Mouse (Mus musculus) MEL (cell line): ENCODE measurements around the gene Yipf3. TPM values are rescaled to one million over a fixed set of nuclear protein-coding genes. Genes with fewer than 3 reads are reported as not detected.

Experiments used
- DNase-seq: peaks from one replicate; pipeline ENCODE4 v3.0.0; 2011; ENCODE audit warnings: low read depth, low spot score
- H3K27ac ChIP-seq: 2 replicates; pipeline ENCODE4 v1.5.1; 2012; ENCODE audit warnings: low read depth, mild to moderate bottlenecking, control low read depth, low read length, moderate library complexity; ENCODE audit not compliant: control insufficient read depth
- H3K27me3 ChIP-seq, 2 experiments: fragments of 150-350 bp in 1 of 2; sonication (generic) in 1 of 2; 2 replicates each; pipeline ENCODE4 v1.6.1; 2012; ENCODE audit warnings: low read length in 2 of 2, mild to moderate bottlenecking in 2 of 2, improper control_type of control experiment in 1 of 2, moderate library complexity in 1 of 2; ENCODE audit not compliant: insufficient read depth in 2 of 2, control insufficient read depth in 1 of 2
- H3K36me3 ChIP-seq, 2 experiments: 2 replicates each; pipeline ENCODE4 v1.6.1; 2012 to 2014; ENCODE audit warnings: low read length in 2 of 2, improper control_type of control experiment in 1 of 2, inconsistent platforms in 1 of 2, mild to moderate bottlenecking in 1 of 2; ENCODE audit not compliant: insufficient read depth in 2 of 2, control insufficient read depth in 1 of 2
- H3K4me1 ChIP-seq, 2 experiments: fragments of 150-350 bp in 1 of 2; sonication (generic) in 1 of 2; 2 replicates each; pipeline ENCODE4 v1.6.1; 2012; ENCODE audit warnings: low read length in 2 of 2, improper control_type of control experiment in 1 of 2, mild to moderate bottlenecking in 1 of 2; ENCODE audit not compliant: insufficient read depth in 2 of 2, control insufficient read depth in 1 of 2
- H3K4me3 ChIP-seq, 2 experiments: fragments of 150-350 bp in 1 of 2; sonication (generic) in 1 of 2; 2 replicates each; pipeline ENCODE4 v1.5.1; 2012; ENCODE audit warnings: low read depth in 2 of 2, low read length in 2 of 2, mild to moderate bottlenecking in 2 of 2, moderate library complexity in 2 of 2, control low read depth in 1 of 2, improper control_type of control experiment in 1 of 2; ENCODE audit not compliant: control insufficient read depth in 1 of 2, insufficient read depth in 1 of 2
- H3K79me2 ChIP-seq: 2 replicates; pipeline ENCODE4 v1.6.1; 2012; ENCODE audit warnings: mild to moderate bottlenecking, low read length, moderate library complexity; ENCODE audit not compliant: control insufficient read depth, poor library complexity, insufficient read depth
- H3K9ac ChIP-seq: 2 replicates; pipeline ENCODE4 v1.6.1; 2012; ENCODE audit warnings: low read depth, mild to moderate bottlenecking, control low read depth, low read length, moderate library complexity; ENCODE audit not compliant: control insufficient read depth, poor library complexity, severe bottlenecking
- H3K9me3 ChIP-seq: fragments of 150-350 bp; sonication (generic); replicated peaks from 2 replicates; pipeline ENCODE4 v1.6.1; 2012; ENCODE audit warnings: mild to moderate bottlenecking, low read length, improper control_type of control experiment, moderate library complexity; ENCODE audit not compliant: insufficient read depth
- BHLHE40 ChIP-seq: IDR thresholded peaks from 2 replicates; pipeline ENCODE4 v1.6.1; 2012; ENCODE audit warnings: low read depth, mild to moderate bottlenecking, inconsistent platforms, low read length, improper control_type of control experiment, borderline replicate concordance
- CHD1 ChIP-seq: IDR thresholded peaks from 2 replicates; pipeline ENCODE4 v1.6.1; 2012; ENCODE audit warnings: low read depth, mild to moderate bottlenecking, inconsistent platforms, low read length, improper control_type of control experiment
- CHD2 ChIP-seq: IDR thresholded peaks from 2 replicates; pipeline ENCODE4 v1.6.1; 2011; ENCODE audit warnings: low read length, improper control_type of control experiment
- E2F4 ChIP-seq: IDR thresholded peaks from 2 replicates; pipeline ENCODE4 v1.6.1; 2011; ENCODE audit warnings: low read depth, low read length, improper control_type of control experiment, borderline replicate concordance
- ELF1 ChIP-seq: IDR thresholded peaks from 2 replicates; pipeline ENCODE4 v1.6.1; 2014; ENCODE audit warnings: low read depth, mild to moderate bottlenecking, inconsistent platforms, low read length, improper control_type of control experiment, moderate library complexity
- EP300 ChIP-seq, 2 experiments: IDR thresholded peaks; 2 replicates each; pipeline ENCODE4 v1.6.1; 2011; ENCODE audit warnings: improper control_type of control experiment in 2 of 2, low read length in 2 of 2, low read depth in 1 of 2, mild to moderate bottlenecking in 1 of 2
- ETS1 ChIP-seq: IDR thresholded peaks from 2 replicates; pipeline ENCODE4 v1.6.1; 2012; ENCODE audit warnings: low read depth, mild to moderate bottlenecking, inconsistent platforms, low read length, improper control_type of control experiment, moderate library complexity
- GATA1 ChIP-seq: IDR thresholded peaks from 2 replicates; pipeline ENCODE4 v1.6.1; 2011; ENCODE audit warnings: low read depth, low read length, improper control_type of control experiment
- HCFC1 ChIP-seq: IDR thresholded peaks from 2 replicates; pipeline ENCODE4 v1.6.1; 2012; ENCODE audit warnings: low read depth, mild to moderate bottlenecking, inconsistent platforms, low read length, improper control_type of control experiment, moderate library complexity
- MAX ChIP-seq: IDR thresholded peaks from 2 replicates; pipeline ENCODE4 v1.6.1; 2011; ENCODE audit warnings: low read length, improper control_type of control experiment
- MAZ ChIP-seq: IDR thresholded peaks from 2 replicates; pipeline ENCODE4 v1.6.1; 2012; ENCODE audit warnings: low read depth, mild to moderate bottlenecking, inconsistent platforms, low read length, improper control_type of control experiment
- MXI1 ChIP-seq: IDR thresholded peaks from 2 replicates; pipeline ENCODE4 v1.6.1; 2011; ENCODE audit warnings: mild to moderate bottlenecking, low read depth, low read length, improper control_type of control experiment
- MYB ChIP-seq: IDR thresholded peaks from 2 replicates; pipeline ENCODE4 v1.6.1; 2011; ENCODE audit warnings: mild to moderate bottlenecking, low read depth, low read length, improper control_type of control experiment
- MYC ChIP-seq: IDR thresholded peaks from 2 replicates; pipeline ENCODE4 v1.6.1; 2011; ENCODE audit warnings: low read depth, mild to moderate bottlenecking, low read length, improper control_type of control experiment, moderate library complexity
- NELFE ChIP-seq: IDR thresholded peaks from 2 replicates; pipeline ENCODE4 v1.6.1; 2011; ENCODE audit warnings: low read depth, low read length, improper control_type of control experiment
- NRF1 ChIP-seq: IDR thresholded peaks from 2 replicates; pipeline ENCODE4 v1.6.1; 2014; ENCODE audit warnings: low read depth, mild to moderate bottlenecking, inconsistent platforms, low read length, improper control_type of control experiment, moderate library complexity; ENCODE audit not compliant: poor library complexity, insufficient read depth, severe bottlenecking
- POLR2A ChIP-seq, 2 experiments: IDR thresholded peaks; 2 replicates each; pipeline ENCODE4 v1.6.1; 2011 to 2012; ENCODE audit warnings: low read length in 2 of 2, mild to moderate bottlenecking in 2 of 2, control low read depth in 1 of 2, improper control_type of control experiment in 1 of 2, low read depth in 1 of 2, moderate library complexity in 1 of 2; ENCODE audit not compliant: control insufficient read depth in 1 of 2, insufficient read depth in 1 of 2, poor library complexity in 1 of 2
- POLR2AphosphoS2 ChIP-seq: IDR thresholded peaks from 2 replicates; pipeline ENCODE4 v1.6.1; 2011; ENCODE audit warnings: low read length, improper control_type of control experiment
- RCOR1 ChIP-seq: IDR thresholded peaks from 2 replicates; pipeline ENCODE4 v1.6.1; 2012; ENCODE audit warnings: low read depth, mild to moderate bottlenecking, inconsistent platforms, low read length, improper control_type of control experiment
- SIN3A ChIP-seq: IDR thresholded peaks from 2 replicates; pipeline ENCODE4 v1.6.1; 2012; ENCODE audit warnings: low read length, improper control_type of control experiment, inconsistent platforms
- TAL1 ChIP-seq: IDR thresholded peaks from 2 replicates; pipeline ENCODE4 v1.6.1; 2012; ENCODE audit warnings: mild to moderate bottlenecking, inconsistent platforms, low read length, moderate library complexity, mixed read lengths
- TBP ChIP-seq: IDR thresholded peaks from 2 replicates; pipeline ENCODE4 v1.8.0; 2011; ENCODE audit warnings: low read depth, low read length, improper control_type of control experiment
- TCF12 ChIP-seq: IDR thresholded peaks from 2 replicates; pipeline ENCODE4 v1.6.1; 2014; ENCODE audit warnings: low read depth, mild to moderate bottlenecking, inconsistent platforms, low read length, improper control_type of control experiment, moderate library complexity
- UBTF ChIP-seq: IDR thresholded peaks from 2 replicates; pipeline ENCODE4 v1.6.1; 2012; ENCODE audit warnings: low read depth, mild to moderate bottlenecking, inconsistent platforms, low read length, improper control_type of control experiment, moderate library complexity, borderline replicate concordance; ENCODE audit not compliant: insufficient read depth
- ZC3H11A ChIP-seq: IDR thresholded peaks from 2 replicates; pipeline ENCODE4 v1.6.1; 2012; ENCODE audit warnings: low read depth, mild to moderate bottlenecking, inconsistent platforms, low read length, improper control_type of control experiment
- ZMIZ1 ChIP-seq: IDR thresholded peaks from 2 replicates; pipeline ENCODE4 v1.6.1; 2012; ENCODE audit warnings: low read depth, mild to moderate bottlenecking, inconsistent platforms, low read length, improper control_type of control experiment, moderate library complexity
- ZNF384 ChIP-seq: IDR thresholded peaks from 2 replicates; pipeline ENCODE4 v1.6.1; 2012; ENCODE audit warnings: low read depth, mild to moderate bottlenecking, inconsistent platforms, low read length, improper control_type of control experiment
- polyA plus RNA-seq, 2 experiments: library from polyadenylated mRNA; stranded (reverse) in 1 of 2; unstranded in 1 of 2; fragments of >175 nt in 1 of 2; fragments of >200 nt in 1 of 2; gene quantifications; 2 replicates each; pipeline versions ENCODE4 v1.2.1 to v1.2.4; 2012; ENCODE audit warnings: low replicate concordance in 2 of 2, low read depth in 1 of 2; ENCODE audit not compliant: insufficient read length in 2 of 2, insufficient read depth in 1 of 2, missing spikeins in 1 of 2
- total RNA-seq: library from RNA; depleted of rRNA; stranded (reverse); fragments of 300-350 nt; gene quantifications from 2 replicates; pipeline ENCODE4 v1.2.3, GENCODE M21; 2012

Gene Yipf3
- total and polyA plus RNA-seq, 3 experiments, result 18.9 to 86.5 TPM; not detected in 1

DNA sequence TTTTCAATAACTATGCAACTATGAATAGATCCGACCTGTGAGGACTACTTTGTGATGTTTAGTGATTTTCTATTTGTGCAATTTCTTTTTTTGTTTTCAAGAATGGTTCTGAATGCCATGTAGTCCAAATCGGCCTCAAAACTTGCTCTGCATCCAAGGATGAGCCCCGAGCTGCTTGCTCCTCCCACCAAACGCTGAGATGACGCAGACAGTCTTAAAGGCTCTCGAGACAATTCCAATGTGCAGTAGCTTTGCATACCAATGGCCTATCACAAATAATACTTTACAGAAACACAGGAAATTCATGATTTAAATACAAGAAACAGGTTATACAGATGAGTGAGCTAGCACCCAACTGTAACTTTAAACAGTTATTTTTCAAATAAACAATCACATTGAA lies 46.7 kb upstream of the Yipf3 start:
- TF ChIP-seq TBP, result 0 out of 2 replicates have a peak, but pooled peaks have one; percentile 48
- TF ChIP-seq ELF1, result no peak
- TF ChIP-seq POLR2A (IDR thresholded peaks at IDR 0.05; ENCODE audit: control insufficient read depth in 1 of 2, insufficient read depth in 1 of 2, low read depth in 1 of 2, low read length in 2 of 2, poor library complexity in 1 of 2), result 0 out of 4 replicates have a peak, but pooled peaks of 1 of the 2 experiments have one; percentile 19
- Histone ChIP-seq H3K79me2 (peaks cover 45% of the 10 kb centered on the region), H3K27me3 (no peaks in the 10 kb centered on the region), H3K4me1 (peaks cover 7 to 8% of the 10 kb centered on the region in 2 experiments; a peak in 3 of 4 replicates), H3K9me3 (no peaks in the 10 kb centered on the region), H3K9ac (peak overlapping the region; percentile 78), H3K27ac (no peak overlapping the region), H3K36me3 (peaks cover 9 to 19% of the 10 kb centered on the region in 2 experiments), H3K4me3 (peak overlapping the region; percentile 21 to 71; a peak in 3 of 4 replicates)
- peak; percentile 77 for DNase-seq

DNA sequence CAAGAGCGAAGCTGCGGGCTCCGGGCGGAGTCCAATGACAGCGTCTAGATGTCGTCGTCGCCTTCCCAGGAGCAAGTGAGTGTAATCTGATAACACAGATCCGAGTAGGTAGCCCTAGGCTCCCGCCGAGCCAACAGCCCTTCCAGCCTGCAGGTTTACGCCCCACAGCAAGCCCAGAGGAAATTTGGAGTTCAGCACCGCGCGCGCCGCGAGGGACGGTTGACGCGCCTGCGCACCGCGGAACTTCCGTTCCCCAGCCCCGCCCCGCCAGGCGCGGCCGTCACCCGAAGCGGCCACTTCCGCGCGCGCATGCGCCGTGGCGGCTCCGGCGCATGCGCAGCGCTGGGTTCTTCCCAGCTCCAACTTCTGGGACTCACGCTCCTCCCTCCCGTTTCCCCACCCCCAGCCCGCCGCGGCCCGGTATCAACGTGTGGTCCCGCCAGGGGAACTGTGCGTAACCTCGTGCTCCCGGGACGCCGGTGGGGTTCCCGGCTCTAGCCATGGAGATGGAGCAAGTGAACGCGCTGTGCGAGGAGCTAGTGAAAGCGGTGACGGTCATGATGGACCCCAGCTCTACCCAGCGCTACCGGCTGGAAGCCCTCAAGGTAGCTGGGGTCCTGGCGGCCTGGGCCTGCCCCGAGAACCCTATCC lies 45.3 kb upstream of the Yipf3 start, which contains the start of the genes Polh and Xpo5:
Polh (minus strand) TSS at position 225 of the 651 bp plus-strand sequence.
Xpo5 (plus strand) TSS at position 362 of the 651 bp plus-strand sequence.
- no peaks in the 10 kb centered on the region for H3K9me3 ChIP-seq
- H3K4me1 ChIP-seq, result peaks cover 7 to 8% of the 10 kb centered on the region in 2 experiments; a peak in 3 of 4 replicates
- peak within 1 kb of the TSS; percentile 71 to 97 for H3K4me3 ChIP-seq
- no peaks in the 10 kb centered on the region for H3K27me3 ChIP-seq
- H3K27ac ChIP-seq, result peak within 1 kb of the TSS; percentile 95
- peaks cover 45% of the 10 kb centered on the region for H3K79me2 ChIP-seq
- DNase-seq, result peak; percentile 97
- TF ChIP-seq TBP (peak; percentile 82), MYB (peak; percentile 96), ZC3H11A (no peak), MAX (peak; percentile 16; the same call in 1 of the 2 replicates), MAZ (peak; percentile 24; the same call in 1 of the 2 replicates), ZNF384 (no peak), ELF1 (peak; percentile 94), GATA1 (peak; percentile 78; the same call in 1 of the 2 replicates), NELFE (peak; percentile 92), RCOR1 (0 out of 2 replicates have a peak, but pooled peaks have one; percentile 33), MYC (peak; percentile 79), SIN3A (peak; percentile 95), E2F4 (peak; percentile 85; the same call in 1 of the 2 replicates), NRF1 (peak; percentile 99; the same call in 1 of the 2 replicates), CHD2 (no peak), BHLHE40 (no peak), ZMIZ1 (peak; percentile 10; the same call in 1 of the 2 replicates), POLR2AphosphoS2 (peak; percentile 84), TCF12 (peak; percentile 70; the same call in 1 of the 2 replicates), POLR2A (IDR thresholded peaks at IDR 0.05; ENCODE audit: control insufficient read depth in 1 of 2, insufficient read depth in 1 of 2, low read depth in 1 of 2, low read length in 2 of 2, poor library complexity in 1 of 2) (peak; percentile 70 to 90), MXI1 (peak; percentile 87), TAL1 (no peak), UBTF (0 out of 2 replicates have a peak, but pooled peaks have one; percentile 36), HCFC1 (peak; percentile 85), ETS1 (peak; percentile 60), CHD1 (no peak), EP300 (IDR thresholded peaks at IDR 0.05; ENCODE audit: low read depth in 1 of 2, low read length in 2 of 2) (peak in 1 of 2 experiments; percentile 67; a peak in 2 of 4 replicates)
- peak within 1 kb of the TSS; percentile 97 for H3K9ac ChIP-seq
- H3K36me3 ChIP-seq, result peaks cover 18 to 19% of the 10 kb centered on the region in 2 experiments
